Mouse (Mus musculus) cortical plate, adult 2 months (tissue): ENCODE results near the gene Arhgef10l. TPM values are rescaled to one million over a fixed set of nuclear protein-coding genes. Genes with fewer than 3 reads are reported as not detected.
A peak's percentile ranks its signal among the peaks of the same experiment; 100 is the strongest.

Source experiments
- H3K27ac ChIP-seq: fragments of 200-500 bp; 2 replicates; pipeline ENCODE4 v1.5.1; 2012; ENCODE audit warnings: low read length, control low read depth, inconsistent platforms; ENCODE audit not compliant: insufficient read depth
- H3K4me1 ChIP-seq: fragments of 200-500 bp; 2 replicates; pipeline ENCODE4 v1.6.1; 2011; ENCODE audit warnings: low read length; ENCODE audit not compliant: control insufficient read depth, insufficient read depth
- H3K4me3 ChIP-seq: fragments of 200-500 bp; 2 replicates; pipeline ENCODE4 v1.5.1; 2011; ENCODE audit warnings: mild to moderate bottlenecking, low read length, control low read depth; ENCODE audit not compliant: insufficient read depth
- CTCF ChIP-seq: fragments of 200-500 bp; IDR thresholded peaks from 2 replicates; pipeline ENCODE4 v1.5.1; 2011; ENCODE audit warnings: mild to moderate bottlenecking, control low read depth, low read length; ENCODE audit not compliant: insufficient read depth; ENCODE audit errors: extremely low read depth
- POLR2A ChIP-seq: fragments of 200-500 bp; IDR thresholded peaks from 2 replicates; pipeline ENCODE4 v1.6.1; 2011; ENCODE audit warnings: mild to moderate bottlenecking, low read length, control low read depth; ENCODE audit not compliant: insufficient read depth; ENCODE audit errors: extremely low read depth
- polyA plus RNA-seq: library from polyadenylated mRNA; depleted of rRNA; stranded (reverse); fragments of >200 nt; gene quantifications from 2 replicates; pipeline ENCODE4 v1.2.3, GENCODE M21; 2012

Arhgef10l gene
- polyA plus RNA-seq, 1 experiment, result 34.5 TPM

DNA sequence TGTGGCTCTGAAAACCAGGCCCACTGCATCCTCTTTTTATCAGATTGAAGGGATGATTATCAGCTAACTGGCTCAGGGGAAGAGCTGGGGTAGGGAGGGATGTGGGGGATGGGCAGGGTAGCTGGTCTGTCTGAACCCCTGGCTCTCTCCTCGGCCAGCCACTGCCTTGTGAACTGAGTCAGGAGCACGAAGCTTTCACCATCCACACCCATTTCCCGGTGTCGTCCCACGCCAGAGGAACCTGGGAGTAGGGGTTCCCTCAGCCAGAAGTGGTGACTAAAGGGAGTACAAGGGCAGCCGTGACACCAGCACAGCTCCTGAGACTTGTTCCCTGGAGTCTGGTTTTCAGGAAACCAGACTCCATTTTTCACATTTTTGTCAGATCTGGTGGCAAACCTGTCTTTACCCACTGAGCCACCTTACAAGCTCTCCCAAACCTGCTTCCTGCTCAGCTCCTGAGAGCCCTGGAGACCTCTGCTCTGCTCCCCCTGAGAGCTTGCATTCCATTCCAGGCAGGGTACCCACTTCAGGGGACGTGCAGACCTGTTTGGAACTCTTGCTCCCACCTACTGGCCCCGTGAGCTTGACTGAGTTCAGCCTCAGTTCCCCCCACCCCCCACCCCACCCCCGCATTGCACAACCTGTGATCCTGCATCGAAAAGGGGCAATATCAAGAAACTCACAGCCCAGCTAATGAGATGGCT, 2.8 kb downstream of the Arhgef10l start:
- Histone ChIP-seq H3K4me1 (peaks cover 2% of the 10 kb centered on the region; the same call in 1 of the 2 replicates), H3K27ac (no peak overlapping the region), H3K4me3 (no peak overlapping the region)
- TF ChIP-seq CTCF, result no peak
- TF ChIP-seq POLR2A, result no peak

DNA sequence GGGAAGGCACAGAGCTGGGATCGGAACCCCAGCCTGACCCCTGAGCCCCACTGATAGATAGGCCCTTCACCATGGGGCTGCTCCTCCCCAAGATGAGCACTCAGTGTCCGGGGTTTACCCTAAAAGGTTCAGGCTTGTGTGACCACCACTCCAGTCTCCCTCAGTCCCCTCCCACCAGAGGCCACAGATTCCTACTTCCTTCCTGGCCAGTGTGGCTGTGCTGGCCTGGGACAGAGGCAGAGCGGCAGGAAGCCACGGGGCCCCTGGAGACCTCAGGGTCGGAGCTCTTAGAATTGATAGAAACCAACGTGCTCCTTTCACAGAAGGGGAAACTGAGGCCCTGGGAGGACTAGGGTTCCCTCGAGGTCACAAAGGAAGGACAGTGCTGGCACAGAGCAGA, 3.4 kb downstream of the Arhgef10l start:
- H3K27ac ChIP-seq, result no peak overlapping the region
- TF ChIP-seq CTCF (no peak), POLR2A (no peak)
- H3K4me1 ChIP-seq, result peaks cover 2% of the 10 kb centered on the region; the same call in 1 of the 2 replicates
- no peak overlapping the region for H3K4me3 ChIP-seq

DNA sequence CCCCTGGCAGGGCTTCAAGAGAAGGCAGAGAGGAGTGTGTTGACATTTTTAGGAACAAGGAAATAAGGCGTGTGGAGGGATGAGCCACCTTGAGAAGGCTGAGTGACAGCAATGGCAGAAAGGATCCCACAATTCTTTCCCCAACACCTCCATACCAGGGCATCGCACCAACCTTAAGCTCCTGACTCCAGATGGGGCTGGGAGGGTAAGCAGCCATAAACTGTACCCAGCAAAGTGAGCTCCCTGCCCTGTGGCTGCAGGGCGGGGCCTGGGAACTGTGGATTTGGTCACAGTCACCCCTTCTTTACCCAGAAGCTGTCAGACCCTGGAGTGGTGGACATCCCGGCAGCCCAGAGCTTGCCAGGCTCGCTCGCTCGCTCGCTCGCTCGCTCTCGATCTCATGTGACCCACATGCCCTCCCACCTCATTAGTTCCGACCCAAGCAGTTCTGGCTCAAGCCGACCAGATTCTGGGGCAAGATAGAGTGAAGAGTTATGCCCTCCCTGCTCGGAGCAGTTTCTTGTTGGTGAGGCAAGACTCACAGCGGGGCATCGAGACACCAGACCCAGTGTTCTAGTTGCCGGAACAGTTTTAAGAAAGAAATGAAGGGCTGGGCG, 4.3 kb downstream of the Arhgef10l start:
- H3K27ac ChIP-seq, result no peak overlapping the region
- TF ChIP-seq POLR2A (no peak), CTCF (no peak)
- no peak overlapping the region for H3K4me3 ChIP-seq
- peaks cover 2% of the 10 kb centered on the region; the same call in 1 of the 2 replicates for H3K4me1 ChIP-seq

DNA sequence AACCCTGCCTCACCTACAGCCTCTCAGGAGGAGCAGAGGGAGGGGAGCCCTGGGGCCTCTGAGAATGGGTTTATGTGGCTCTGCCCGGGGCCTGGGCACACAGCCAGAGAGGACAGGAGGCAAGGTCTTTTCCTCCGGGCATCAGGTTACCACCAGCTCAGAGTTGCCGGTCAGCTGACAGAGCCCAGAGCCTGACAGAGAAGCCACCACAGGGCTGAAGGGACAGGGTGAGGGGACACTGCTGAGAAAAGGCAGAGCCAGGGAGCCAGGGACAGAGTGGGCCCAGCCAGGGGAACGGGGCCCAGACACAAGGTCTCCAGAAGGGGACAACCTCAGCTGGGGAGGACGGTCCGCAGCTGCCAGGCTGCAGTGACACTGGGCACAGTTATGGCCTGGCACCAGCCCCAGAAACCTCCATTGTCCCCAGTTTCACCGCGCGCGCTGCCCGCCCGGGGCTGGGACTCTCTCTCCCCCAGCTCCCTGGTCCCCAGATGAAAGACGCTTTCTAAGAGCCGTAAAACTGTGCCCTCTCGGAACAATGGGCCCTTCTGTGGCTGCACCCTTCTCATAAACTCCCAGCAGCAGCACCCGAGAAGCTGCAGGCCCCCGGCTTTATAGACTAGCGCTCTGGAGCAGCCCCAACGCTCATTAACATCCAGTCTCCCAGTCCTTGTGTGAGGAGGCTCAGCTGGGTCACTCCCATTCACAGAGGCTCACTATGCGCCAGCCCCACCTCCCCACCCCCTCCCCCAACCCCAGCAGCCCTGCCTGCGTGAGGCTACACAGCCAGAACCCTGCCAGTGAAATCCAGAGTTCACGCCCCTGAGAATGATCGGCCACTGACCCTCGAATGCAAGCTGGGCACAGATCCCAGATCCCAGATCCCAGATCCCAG, 7.9 kb downstream of the Arhgef10l start:
- Histone ChIP-seq H3K27ac (no peak overlapping the region), H3K4me1 (no peaks in the 10 kb centered on the region), H3K4me3 (no peak overlapping the region)
- TF ChIP-seq CTCF, result no peak
- no peak for TF ChIP-seq POLR2A

DNA sequence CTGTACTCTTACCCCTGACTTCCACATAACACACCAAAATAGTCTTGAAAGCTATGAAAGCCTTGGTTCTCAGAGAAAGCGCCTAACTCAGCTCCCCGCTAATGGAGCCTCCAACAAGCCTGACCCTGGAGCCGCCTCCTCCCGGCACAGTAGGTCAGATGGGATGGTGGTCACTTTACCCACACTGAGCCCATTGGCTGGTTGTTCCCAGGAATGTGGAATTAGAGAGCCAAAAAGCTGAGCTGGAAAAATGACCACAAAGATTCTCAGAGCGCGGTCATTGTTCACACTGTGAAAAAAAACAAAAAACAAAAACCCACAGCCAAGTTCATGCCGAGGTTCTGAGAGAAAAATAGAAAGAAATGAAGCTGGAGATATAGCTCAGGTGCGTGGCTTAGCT, 9.3 kb downstream of the Arhgef10l start:
- Histone ChIP-seq H3K4me3 (no peak overlapping the region), H3K27ac (no peak overlapping the region), H3K4me1 (no peaks in the 10 kb centered on the region)
- no peak for TF ChIP-seq POLR2A
- no peak for TF ChIP-seq CTCF

DNA sequence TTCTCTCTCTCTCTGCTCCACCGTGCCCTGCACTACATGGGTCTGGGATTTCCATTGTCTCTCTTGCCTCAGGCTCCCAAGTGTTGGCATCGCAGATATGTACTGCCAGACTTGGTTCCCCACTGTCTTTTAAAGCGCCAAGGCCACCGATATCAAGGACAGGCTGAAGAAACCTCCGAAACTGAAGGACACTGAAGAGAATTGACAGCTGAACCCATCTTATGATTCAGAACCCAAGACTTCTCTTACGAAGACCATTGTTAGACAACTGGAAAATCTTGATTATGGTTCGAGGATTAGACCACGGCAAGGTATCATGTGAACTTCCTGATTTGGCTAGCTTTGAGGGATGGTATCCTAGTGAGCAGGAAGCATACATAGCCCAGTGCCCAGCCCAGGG, 11.0 kb downstream of the Arhgef10l start:
- TF ChIP-seq CTCF (no peak), POLR2A (no peak)
- no peak overlapping the region for H3K27ac ChIP-seq
- no peaks in the 10 kb centered on the region for H3K4me1 ChIP-seq
- no peak overlapping the region for H3K4me3 ChIP-seq

DNA sequence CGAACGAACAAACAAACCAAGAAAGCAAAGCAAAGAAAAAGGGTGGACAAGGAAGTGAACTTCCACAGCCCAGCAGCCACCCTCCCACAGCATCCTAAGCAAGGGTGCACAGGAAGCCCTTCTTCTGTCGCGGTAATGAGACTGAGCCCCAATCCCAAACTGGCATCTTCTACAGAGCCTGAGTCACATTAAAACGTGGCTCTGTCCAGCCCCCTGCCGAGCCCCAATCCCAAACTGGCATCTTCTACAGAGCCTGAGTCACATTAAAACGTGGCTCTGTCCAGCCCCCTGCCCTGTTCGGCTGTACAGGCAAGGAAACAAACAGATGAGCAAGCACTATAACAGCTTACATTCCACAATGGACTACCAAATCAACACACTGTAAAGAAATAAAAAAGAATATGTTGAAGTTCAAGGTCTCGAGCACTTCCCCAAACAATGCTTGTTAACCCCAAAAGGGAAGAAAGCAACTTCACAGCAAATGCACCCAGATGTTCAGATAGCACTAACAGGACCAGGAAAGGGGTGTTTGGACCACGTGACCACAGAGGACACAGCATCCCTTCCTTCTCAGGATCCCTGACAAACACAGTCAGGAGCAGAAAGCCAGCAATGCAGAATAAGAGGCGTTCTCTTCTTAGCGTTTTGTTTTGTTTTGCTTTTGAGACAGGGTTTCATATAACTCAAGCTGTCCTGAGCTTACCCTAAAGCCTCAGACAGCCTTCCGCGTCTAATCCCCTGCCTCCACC, 11.8 kb downstream of the Arhgef10l start:
- Histone ChIP-seq H3K4me1 (peaks cover 1% of the 10 kb centered on the region; the same call in 1 of the 2 replicates), H3K27ac (no peak overlapping the region), H3K4me3 (no peak overlapping the region)
- TF ChIP-seq POLR2A, result no peak
- no peak for TF ChIP-seq CTCF

DNA sequence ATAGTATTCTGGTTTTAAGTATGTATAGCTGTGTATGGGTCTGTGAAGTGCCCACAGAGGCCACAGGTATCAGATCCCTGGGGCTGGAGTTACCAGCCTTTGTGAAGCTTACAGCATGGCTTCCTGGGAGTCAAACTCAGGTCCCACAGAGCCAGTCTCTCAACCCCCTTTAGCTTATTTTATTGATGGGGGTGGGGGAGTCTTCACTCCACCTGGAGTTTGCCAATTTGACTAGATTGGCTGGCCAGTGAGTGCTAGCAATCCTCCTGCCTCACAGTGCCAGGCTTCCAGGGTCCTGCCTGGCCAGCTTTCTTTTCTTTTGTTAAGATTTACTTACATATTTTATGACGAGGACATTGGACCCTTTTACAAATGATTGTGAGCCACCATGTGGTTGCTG, 16.1 kb downstream of the Arhgef10l start:
- no peak overlapping the region for H3K27ac ChIP-seq
- TF ChIP-seq CTCF (no peak), POLR2A (no peak)
- peaks cover 3% of the 10 kb centered on the region for H3K4me1 ChIP-seq
- H3K4me3 ChIP-seq, result no peak overlapping the region

DNA sequence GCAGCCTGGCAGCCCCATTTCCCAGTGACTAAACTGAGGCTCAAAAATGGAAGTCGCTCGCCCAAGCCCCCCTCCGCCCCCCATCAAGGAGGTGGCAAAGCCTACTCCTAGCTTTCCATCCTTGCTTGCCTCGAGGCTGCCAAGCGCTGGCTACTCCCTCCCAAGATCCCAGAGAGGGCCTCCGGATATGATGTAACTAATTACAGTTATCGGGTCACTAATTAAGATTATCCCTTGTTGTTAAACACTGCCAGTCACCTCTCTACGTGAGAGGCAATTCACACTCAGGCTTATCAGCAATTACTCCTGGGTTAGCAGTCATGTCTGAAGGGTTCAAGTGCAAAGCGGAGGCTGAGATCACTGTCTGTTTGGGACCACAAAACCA, 16.6 kb downstream of the Arhgef10l start:
- Histone ChIP-seq H3K27ac (peak overlapping the region; percentile 24; the same call in 1 of the 2 replicates), H3K4me1 (peaks cover 3% of the 10 kb centered on the region), H3K4me3 (peak overlapping the region; percentile 92)
- TF ChIP-seq CTCF (no peak), POLR2A (no peak)
